Mouse (Mus musculus): ENCODE results near the gene Tbc1d9. TPM values are rescaled to one million over a fixed set of nuclear protein-coding genes. Genes with fewer than 3 reads are reported as not detected.

The Tbc1d9 gene
- total RNA-seq, 2 experiments from 2014 or later = 64.3 to 65.7 TPM

- TF ChIP-seq CTCF (conservative IDR thresholded peaks at IDR 0.05) = no peak
- H3K27ac ChIP-seq = no peak overlapping the region
These were observed 22.3 kb downstream of the Tbc1d9 start for GRCm38 (mm10) chr8:83187363-83187962.

DNA sequence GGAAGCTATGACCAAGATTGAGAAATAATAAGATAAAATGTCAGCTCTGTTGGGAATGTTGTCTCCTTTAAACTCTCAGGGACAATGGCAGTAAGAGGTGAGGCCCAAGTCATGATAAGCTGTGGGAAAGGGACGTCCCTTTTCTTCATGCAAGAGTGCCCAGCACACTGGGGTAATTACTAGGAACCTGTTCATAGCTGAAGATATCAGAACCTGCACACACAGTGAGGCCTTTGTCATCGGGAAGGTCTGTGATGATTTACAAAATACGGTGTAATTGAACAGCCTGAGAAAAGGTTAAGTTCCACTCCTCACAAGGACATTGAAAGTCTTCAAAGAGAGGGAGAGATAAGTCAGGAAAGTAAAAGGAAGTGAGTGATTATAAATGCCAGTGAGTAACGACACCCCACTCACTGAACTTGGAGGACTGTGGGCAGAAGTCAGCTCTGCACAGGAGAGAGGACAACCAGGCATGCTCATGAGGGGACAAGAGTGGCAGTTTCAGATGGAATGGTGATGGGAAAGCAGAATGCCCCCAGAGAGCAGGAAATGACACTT is 24.5 kb downstream of the Tbc1d9 start:
- no peak overlapping the region for H3K27ac ChIP-seq
- TF ChIP-seq CTCF (conservative IDR thresholded peaks at IDR 0.05) = no peak
- no peak overlapping the region for H3K4me3 ChIP-seq
- no peak for DNase-seq (ENCODE audit: low spot score in 2 of 2)

More at GRCm38 (mm10) chr8:83187363-83187962, 22.3 kb downstream of the Tbc1d9 start:
- DNase-seq (ENCODE audit: low spot score in 2 of 2) = no peak
- no peak overlapping the region for H3K4me3 ChIP-seq

- TF ChIP-seq CTCF (conservative IDR thresholded peaks at IDR 0.05) = no peak
These were observed 30.9 kb downstream of the Tbc1d9 start for GRCm38 (mm10) chr8:83196088-83196487.

DNA sequence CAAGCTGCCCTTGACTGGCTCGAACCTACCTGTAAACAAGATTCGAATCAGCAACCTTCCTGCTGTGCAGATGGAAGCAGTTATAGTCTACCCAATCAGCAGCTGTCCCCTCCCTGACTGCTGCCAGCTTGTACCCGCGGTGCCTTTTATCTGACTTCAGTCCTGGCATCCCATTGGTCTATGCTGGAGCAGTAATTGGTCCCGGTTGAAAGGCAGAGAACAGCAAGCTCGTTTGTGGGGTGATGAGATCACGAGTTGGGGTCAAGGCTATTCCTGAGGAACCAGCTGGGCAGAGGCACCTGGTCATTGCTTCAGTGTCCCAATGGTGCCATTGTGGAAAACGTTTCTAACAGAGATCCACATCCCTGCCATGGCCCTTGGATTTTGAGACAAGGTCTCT is 34.6 kb downstream of the Tbc1d9 start:
- no peak for DNase-seq (ENCODE audit: low spot score in 2 of 2)
- no peak for TF ChIP-seq CTCF (conservative IDR thresholded peaks at IDR 0.05)
- Histone ChIP-seq H3K27ac (peak overlapping the region; percentile 74; the same call in 1 of the 2 replicates), H3K4me3 (no peak overlapping the region)

More at GRCm38 (mm10) chr8:83196088-83196487, 30.9 kb downstream of the Tbc1d9 start:
- DNase-seq (ENCODE audit: low spot score in 2 of 2) = peak; percentile 55 to 73
- Histone ChIP-seq H3K4me3 (no peak overlapping the region), H3K27ac (peak overlapping the region; percentile 55; the same call in 1 of the 2 replicates)

DNA sequence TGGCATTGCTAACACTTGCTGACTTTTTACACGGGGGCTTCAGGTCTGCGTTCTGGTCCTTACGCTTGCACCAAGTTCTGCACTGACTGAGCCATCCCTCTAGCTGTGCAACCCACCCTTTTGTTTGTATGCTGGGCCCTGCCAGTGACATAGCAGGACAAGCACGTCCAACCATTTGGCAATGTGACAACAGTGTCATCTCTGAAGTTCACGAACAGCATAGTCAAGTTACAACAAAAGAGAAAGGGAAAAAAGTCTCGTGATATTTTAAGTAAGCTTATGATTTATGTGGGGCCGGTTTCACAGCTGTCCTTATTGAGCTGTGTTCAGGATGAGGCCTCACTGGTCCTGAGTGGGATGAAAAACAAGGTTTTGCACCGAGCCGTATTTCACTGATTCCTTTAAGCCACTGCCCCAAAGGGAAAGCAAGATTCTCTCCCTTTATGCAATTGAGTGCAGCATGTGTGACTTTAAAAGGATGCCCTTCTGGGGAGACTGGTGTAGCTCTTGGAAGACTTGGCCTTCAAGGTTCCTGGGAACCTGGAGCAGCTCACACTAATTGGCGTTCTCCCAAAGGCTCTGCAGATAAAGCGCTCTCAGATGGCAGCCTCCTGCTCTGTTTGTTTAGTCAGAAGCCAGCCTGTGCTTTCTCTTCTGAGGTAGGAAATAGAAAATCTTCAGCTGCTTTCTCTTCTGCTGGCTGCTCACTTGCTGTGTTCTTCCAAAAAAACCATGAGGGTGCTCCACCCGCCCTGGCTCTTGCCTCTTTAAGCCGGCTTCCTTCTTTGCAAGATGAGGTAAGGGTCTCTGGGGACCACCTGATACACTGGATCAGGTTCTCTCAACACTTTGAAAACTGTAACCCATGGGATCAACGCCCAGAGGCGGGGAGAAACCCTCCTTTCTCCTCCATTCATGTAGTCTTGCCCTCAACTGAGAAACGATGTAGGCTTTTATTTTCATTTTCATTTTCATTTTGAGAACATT is 35.3 kb downstream of the Tbc1d9 start:
- no peak for TF ChIP-seq CTCF (conservative IDR thresholded peaks at IDR 0.05)
- peak; percentile 10 to 25 for DNase-seq (ENCODE audit: low spot score in 2 of 2)
- Histone ChIP-seq H3K4me3 (no peak overlapping the region), H3K27ac (peak overlapping the region; percentile 74)

DNA sequence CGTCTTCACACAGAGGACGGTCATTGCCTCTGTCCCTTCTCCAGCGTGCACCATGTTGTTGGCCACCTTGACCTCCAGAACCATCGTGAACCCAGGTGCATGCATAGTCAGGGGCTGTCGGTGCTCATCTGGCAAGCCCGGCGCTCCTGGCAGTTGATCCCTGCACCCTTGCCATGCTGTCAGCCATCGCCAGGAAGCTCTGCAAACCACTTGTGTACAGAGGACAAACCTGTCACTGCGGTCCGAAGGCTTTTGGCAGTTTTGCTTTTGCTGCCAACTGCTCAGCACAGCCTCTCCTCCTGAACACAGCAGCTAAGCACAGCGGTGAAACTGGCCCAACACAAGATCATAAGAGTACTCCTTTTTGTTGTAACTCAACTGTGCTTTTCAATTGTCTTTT is 37.8 kb downstream of the Tbc1d9 start:
- no peak for TF ChIP-seq CTCF (conservative IDR thresholded peaks at IDR 0.05)
- no peak for DNase-seq (ENCODE audit: low spot score in 2 of 2)

GRCm38 (mm10) chr8:83205907-83206306 is 40.8 kb downstream of the Tbc1d9 start:
- peak in 1 of 2 experiments; percentile 48 for DNase-seq (ENCODE audit: low spot score in 2 of 2)
- Histone ChIP-seq H3K27ac (no peak overlapping the region), H3K4me3 (0 out of 2 replicates have a peak overlapping the region, but pooled peaks have one; percentile 17)
- TF ChIP-seq CTCF (conservative IDR thresholded peaks at IDR 0.05) = peak; percentile 57

More for the DNA sequence above, 37.8 kb downstream of the Tbc1d9 start:
- H3K4me3 ChIP-seq = no peak overlapping the region
- no peak overlapping the region for H3K27ac ChIP-seq

- no peak for TF ChIP-seq CTCF (conservative IDR thresholded peaks at IDR 0.05)
These were observed 44.4 kb downstream of the Tbc1d9 start for GRCm38 (mm10) chr8:83209581-83209980.

DNA sequence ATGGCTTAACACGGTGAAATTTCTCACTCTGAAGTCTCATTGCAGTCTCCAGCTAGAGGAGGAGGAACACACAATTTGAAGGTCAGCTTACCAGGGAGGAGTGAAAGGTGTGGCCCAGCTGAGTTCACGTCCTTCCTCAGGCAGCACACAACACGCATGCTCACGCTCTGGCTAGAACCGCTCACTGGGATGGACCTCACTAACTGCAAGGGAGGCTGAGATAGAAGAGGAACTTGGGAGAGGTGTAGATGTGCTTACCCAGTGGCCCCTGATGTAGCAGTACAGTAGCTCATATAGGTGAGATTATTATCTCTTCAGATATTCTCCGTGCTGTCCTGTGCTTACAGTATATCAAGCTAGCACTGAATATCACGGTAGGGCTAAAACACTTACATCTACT is 45.5 kb downstream of the Tbc1d9 start:
- Histone ChIP-seq H3K4me3 (no peak overlapping the region), H3K27ac (no peak overlapping the region)
- DNase-seq (ENCODE audit: low spot score in 2 of 2) = no peak
- TF ChIP-seq CTCF (conservative IDR thresholded peaks at IDR 0.05) = no peak

More at GRCm38 (mm10) chr8:83209581-83209980, 44.4 kb downstream of the Tbc1d9 start:
- H3K27ac ChIP-seq = no peak overlapping the region
- no peak for DNase-seq (ENCODE audit: low spot score in 2 of 2)
- no peak overlapping the region for H3K4me3 ChIP-seq

DNA sequence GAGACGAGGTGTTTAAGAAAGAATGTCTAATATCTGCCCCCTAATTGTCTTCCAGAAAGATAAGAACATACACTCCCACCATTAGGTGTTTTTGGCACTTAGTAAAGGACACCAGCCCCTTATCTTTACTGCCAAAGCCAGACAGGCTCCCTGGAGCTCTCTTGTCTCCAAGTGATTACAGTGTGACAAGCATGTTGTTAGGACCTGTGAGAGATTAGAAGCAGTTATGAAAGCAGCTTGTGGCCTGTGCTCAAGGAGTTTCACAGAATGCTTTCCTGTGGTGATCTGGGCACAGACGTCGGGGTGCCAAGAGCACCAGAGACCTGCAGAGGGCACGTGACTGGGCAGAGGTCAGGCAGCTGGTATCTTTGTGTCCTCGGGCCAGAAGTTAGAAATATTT is 49.9 kb downstream of the Tbc1d9 start:
- DNase-seq (ENCODE audit: low spot score in 2 of 2) = no peak
- Histone ChIP-seq H3K27ac (no peak overlapping the region), H3K4me3 (no peak overlapping the region)
- no peak for TF ChIP-seq CTCF (conservative IDR thresholded peaks at IDR 0.05)

- DNase-seq (ENCODE audit: low spot score in 2 of 2) = no peak
- no peak for TF ChIP-seq CTCF (conservative IDR thresholded peaks at IDR 0.05)
- no peak overlapping the region for H3K4me3 ChIP-seq
- 0 out of 2 replicates have a peak overlapping the region, but pooled peaks have one; percentile 55 for H3K27ac ChIP-seq
These were observed 51.4 kb downstream of the Tbc1d9 start for GRCm38 (mm10) chr8:83216520-83216919.

DNA sequence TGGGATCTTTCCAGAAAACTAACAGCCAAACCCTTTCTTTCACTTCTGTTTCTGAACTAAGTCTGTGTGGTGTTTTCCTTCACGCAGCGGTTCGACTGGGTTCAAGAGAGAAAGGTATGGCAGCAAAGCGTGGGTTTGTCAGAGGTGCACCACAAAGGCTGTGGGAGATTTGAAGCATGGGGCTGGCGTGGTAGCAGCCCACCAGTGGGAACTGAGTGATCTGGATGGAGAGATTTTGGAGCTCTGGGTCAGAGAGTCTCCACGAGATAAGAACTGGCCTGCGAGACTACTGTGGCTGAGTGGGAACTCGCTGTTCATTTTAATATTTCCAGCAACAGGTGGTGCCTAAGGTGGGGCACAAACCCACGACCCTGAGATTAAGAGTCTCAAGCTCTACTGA is 52.0 kb downstream of the Tbc1d9 start:
- Histone ChIP-seq H3K4me3 (no peak overlapping the region), H3K27ac (peak overlapping the region; percentile 55; the same call in 1 of the 2 replicates)
- TF ChIP-seq CTCF (conservative IDR thresholded peaks at IDR 0.05) = no peak
- DNase-seq (ENCODE audit: low spot score in 2 of 2) = no peak

GRCm38 (mm10) chr8:83217891-83218290 is 52.7 kb downstream of the Tbc1d9 start:
- no peak for DNase-seq (ENCODE audit: low spot score in 2 of 2)
- TF ChIP-seq CTCF (conservative IDR thresholded peaks at IDR 0.05) = no peak
- H3K4me3 ChIP-seq = no peak overlapping the region
- H3K27ac ChIP-seq = no peak overlapping the region

All from layer of hippocampus, adult 2 months (tissue).